Mouse (Mus musculus): ENCODE measurements at regions not wholly inside any gene's neighbourhood (a gene's known extent, or its start where the extent isn't known, plus 50 kb on each side); places are given as distances from the start of the nearest gene placed in this dataset.

GRCm38 (mm10) chr2:11365371-11365770 lies 188.5 kb downstream of the Pfkfb3 start:
- 70% methylated on average over 4 of the region's 4 CpGs for WGBS (ENCODE audit: insufficient replicate concordance)
- no peak for DNase-seq (ENCODE audit: low read depth in 3 of 3, low spot score in 3 of 3)
- no peak overlapping the region for H3K4me2 ChIP-seq (ENCODE audit: low read depth)
- no peak overlapping the region for H3K27ac ChIP-seq
- no peak overlapping the region for H3K4me3 ChIP-seq (ENCODE audit: insufficient read depth in 1 of 2, low read depth in 2 of 2, low read length in 2 of 2)
- no peaks in the 10 kb centered on the region for H3K36me3 ChIP-seq (replicated peaks; ENCODE audit: control insufficient read depth, insufficient read depth, low read depth)
- TF ChIP-seq CTCF (IDR thresholded peaks at IDR 0.05; ENCODE audit: low read depth): no peak
- TF ChIP-seq EP300 (IDR thresholded peaks at IDR 0.05; ENCODE audit: low read depth): no peak
- H3K9me3 ChIP-seq (ENCODE audit: control insufficient read depth, low read length): no peaks in the 10 kb centered on the region
- H3K9ac ChIP-seq (replicated peaks): no peak overlapping the region
- peaks cover 0 to under 1% of the 10 kb centered on the region in 2 experiments; a peak in 2 of 4 replicates for H3K4me1 ChIP-seq (replicated peaks; ENCODE audit: control insufficient read depth in 2 of 2, insufficient read depth in 2 of 2, low read length in 1 of 2)
- no peak for ATAC-seq (ENCODE audit: insufficient read depth)
- no peaks in the 10 kb centered on the region for H3K27me3 ChIP-seq (ENCODE audit: control insufficient read depth, insufficient read depth, low read length)

- Histone ChIP-seq H3K9ac (replicated peaks) (no peak overlapping the region), H3K4me1 (replicated peaks; ENCODE audit: control insufficient read depth in 2 of 2, insufficient read depth in 2 of 2, low read length in 1 of 2) (peaks cover 0 to 6% of the 10 kb centered on the region in 2 experiments; a peak in 2 of 4 replicates), H3K27me3 (ENCODE audit: control insufficient read depth, insufficient read depth, low read length) (no peaks in the 10 kb centered on the region), H3K4me2 (ENCODE audit: low read depth) (no peak overlapping the region), H3K9me3 (ENCODE audit: control insufficient read depth, low read length) (no peaks in the 10 kb centered on the region), H3K4me3 (ENCODE audit: insufficient read depth in 1 of 2, low read depth in 2 of 2, low read length in 2 of 2) (no peak overlapping the region), H3K36me3 (replicated peaks; ENCODE audit: control insufficient read depth, insufficient read depth, low read depth) (no peaks in the 10 kb centered on the region), H3K27ac (no peak overlapping the region)
- DNase-seq (ENCODE audit: low read depth in 3 of 3, low spot score in 3 of 3) (no peak), ATAC-seq (ENCODE audit: insufficient read depth) (no peak)
- no peak for TF ChIP-seq EP300 (IDR thresholded peaks at IDR 0.05; ENCODE audit: low read depth)
- TF ChIP-seq CTCF (IDR thresholded peaks at IDR 0.05; ENCODE audit: low read depth): no peak
- 56% methylated on average over 2 of the region's 2 CpGs for WGBS (ENCODE audit: insufficient replicate concordance)
Measured at GRCm38 (mm10) chr2:11364111-11364510, 189.8 kb downstream of the Pfkfb3 start.

- no peak overlapping the region for H3K27ac ChIP-seq
- no peaks in the 10 kb centered on the region for H3K9me3 ChIP-seq (ENCODE audit: control insufficient read depth, low read length)
- ATAC-seq (ENCODE audit: insufficient read depth) (no peak), DNase-seq (ENCODE audit: low read depth in 3 of 3, low spot score in 3 of 3) (no peak)
- TF ChIP-seq CTCF (IDR thresholded peaks at IDR 0.05; ENCODE audit: low read depth): no peak
- TF ChIP-seq EP300 (IDR thresholded peaks at IDR 0.05; ENCODE audit: low read depth): no peak
- H3K4me3 ChIP-seq (ENCODE audit: insufficient read depth in 1 of 2, low read depth in 2 of 2, low read length in 2 of 2): no peak overlapping the region
- no peaks in the 10 kb centered on the region for H3K27me3 ChIP-seq (ENCODE audit: control insufficient read depth, insufficient read depth, low read length)
- H3K4me2 ChIP-seq (ENCODE audit: low read depth): no peak overlapping the region
- H3K4me1 ChIP-seq (replicated peaks; ENCODE audit: control insufficient read depth in 2 of 2, insufficient read depth in 2 of 2, low read length in 1 of 2): peaks cover 0 to 6% of the 10 kb centered on the region in 2 experiments; a peak in 2 of 4 replicates
- 62% methylated on average over 5 of the region's 5 CpGs for WGBS (ENCODE audit: insufficient replicate concordance)
- no peak overlapping the region for H3K9ac ChIP-seq (replicated peaks)
- no peaks in the 10 kb centered on the region for H3K36me3 ChIP-seq (replicated peaks; ENCODE audit: control insufficient read depth, insufficient read depth, low read depth)
Measured at GRCm38 (mm10) chr2:11363061-11363464, 190.8 kb downstream of the Pfkfb3 start.

- 63% methylated on average over 8 of the region's 8 CpGs for WGBS (ENCODE audit: insufficient replicate concordance)
- DNase-seq (ENCODE audit: low read depth in 3 of 3, low spot score in 3 of 3): no peak
Measured at GRCm38 (mm10) chr2:11362205-11362994, 190.5 kb downstream of the Prkcq start.

GRCm38 (mm10) chr2:11359280-11359679 lies 187.4 kb downstream of the Prkcq start:
- WGBS (ENCODE audit: insufficient replicate concordance): 52% methylated on average over 4 of the region's 4 CpGs
- no peak for DNase-seq (ENCODE audit: low read depth in 3 of 3, low spot score in 3 of 3)
- H3K4me2 ChIP-seq (ENCODE audit: low read depth): no peak overlapping the region
- ATAC-seq (ENCODE audit: insufficient read depth): no peak
- no peak overlapping the region for H3K27ac ChIP-seq
- H3K9ac ChIP-seq (replicated peaks): no peak overlapping the region
- no peaks in the 10 kb centered on the region for H3K36me3 ChIP-seq (replicated peaks; ENCODE audit: control insufficient read depth, insufficient read depth, low read depth)
- no peak for TF ChIP-seq EP300 (IDR thresholded peaks at IDR 0.05; ENCODE audit: low read depth)
- no peak for TF ChIP-seq CTCF (IDR thresholded peaks at IDR 0.05; ENCODE audit: low read depth)
- no peak overlapping the region for H3K4me3 ChIP-seq (ENCODE audit: insufficient read depth in 1 of 2, low read depth in 2 of 2, low read length in 2 of 2)
- H3K4me1 ChIP-seq (replicated peaks; ENCODE audit: control insufficient read depth in 2 of 2, insufficient read depth in 2 of 2, low read length in 1 of 2): peaks cover 0 to 6% of the 10 kb centered on the region in 2 experiments; a peak in 2 of 4 replicates
- no peaks in the 10 kb centered on the region for H3K9me3 ChIP-seq (ENCODE audit: control insufficient read depth, low read length)
- H3K27me3 ChIP-seq (ENCODE audit: control insufficient read depth, insufficient read depth, low read length): no peaks in the 10 kb centered on the region

More at GRCm38 (mm10) chr2:11362205-11362994, 190.5 kb downstream of the Prkcq start:
- no peaks in the 10 kb centered on the region for H3K9me3 ChIP-seq (ENCODE audit: control insufficient read depth, low read length)
- H3K9ac ChIP-seq (replicated peaks): no peak overlapping the region
- TF ChIP-seq CTCF (IDR thresholded peaks at IDR 0.05; ENCODE audit: low read depth) (no peak), EP300 (IDR thresholded peaks at IDR 0.05; ENCODE audit: low read depth) (no peak)
- ATAC-seq (ENCODE audit: insufficient read depth): no peak
- no peak overlapping the region for H3K4me3 ChIP-seq (ENCODE audit: insufficient read depth in 1 of 2, low read depth in 2 of 2, low read length in 2 of 2)
- no peak overlapping the region for H3K27ac ChIP-seq
- no peak overlapping the region for H3K4me2 ChIP-seq (ENCODE audit: low read depth)
- no peaks in the 10 kb centered on the region for H3K27me3 ChIP-seq (ENCODE audit: control insufficient read depth, insufficient read depth, low read length)
- no peaks in the 10 kb centered on the region for H3K36me3 ChIP-seq (replicated peaks; ENCODE audit: control insufficient read depth, insufficient read depth, low read depth)
- H3K4me1 ChIP-seq (replicated peaks; ENCODE audit: control insufficient read depth in 2 of 2, insufficient read depth in 2 of 2, low read length in 1 of 2): peaks cover 0 to 6% of the 10 kb centered on the region in 2 experiments; a peak in 2 of 4 replicates

Measured in liver, embryonic 14.5 days (tissue).